Mouse (Mus musculus): Measurements from ENCODE around the gene Nhs.

DNA sequence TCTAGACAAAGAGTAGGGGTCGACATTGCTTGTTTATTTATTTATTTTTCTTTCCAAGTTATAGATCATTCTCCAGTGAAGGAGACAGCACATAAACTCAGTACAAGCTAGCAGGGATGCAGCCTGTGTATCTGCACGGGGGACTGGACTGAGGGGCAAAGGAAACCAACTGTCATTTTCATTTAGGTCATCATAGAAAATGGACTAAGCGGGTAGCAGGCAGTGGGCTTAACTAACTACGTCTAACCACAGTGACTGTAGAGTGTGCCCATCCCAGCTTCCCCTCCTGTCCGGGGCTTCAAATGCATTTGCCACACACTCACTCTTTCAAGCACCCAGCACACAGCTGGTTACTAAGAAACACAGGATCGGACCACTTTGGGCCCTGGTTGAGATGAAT is 174.6 kb downstream of the Nhs start:
- TF ChIP-seq CTCF (IDR thresholded peaks at IDR 0.05; ENCODE audit: low read depth, low read length) (no peak), GATA1 (IDR thresholded peaks at IDR 0.05; ENCODE audit: borderline replicate concordance, low read length) (no peak)

Data from G1E (cell line).